Mouse (Mus musculus): ENCODE data around the gene Zfpl1. TPM values are rescaled to one million over a fixed set of nuclear protein-coding genes. Genes with fewer than 3 reads are reported as not detected.

Zfpl1 gene
- total and polyA plus RNA-seq, 3 experiments: 38.9 to 122 (median 43.5) TPM

DNA sequence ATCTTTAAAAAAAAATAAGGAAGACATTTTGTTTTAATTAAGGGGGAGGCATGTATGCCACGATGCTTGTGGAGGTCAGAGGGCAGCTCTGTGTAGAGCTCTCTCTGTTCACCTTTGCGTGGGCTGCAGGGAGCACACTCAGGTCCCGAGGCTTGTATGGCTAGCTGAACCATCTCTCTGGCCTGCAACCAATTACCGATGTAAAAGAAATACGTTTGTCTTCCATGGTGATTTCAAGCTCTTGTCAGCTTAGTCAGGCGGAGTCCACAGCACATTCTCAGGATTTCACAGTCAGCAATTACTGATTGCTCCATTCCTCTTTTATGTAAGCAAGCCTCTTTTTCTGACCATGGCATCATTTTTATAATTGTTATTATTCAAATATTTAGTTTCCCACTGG lies 16.4 kb upstream of the Zfpl1 start:
- DNase-seq: no peak

GRCm38 (mm10) chr19:6097847-6098246 lies 13.1 kb upstream of the Zfpl1 start:
- peak; percentile 27 for DNase-seq

- DNase-seq: no peak
Observed at GRCm38 (mm10) chr19:6094119-6094518, 9.4 kb upstream of the Zfpl1 start, which contains the start of gene AC131692.1. Gene AC131692.1, plus strand, starts transcription at chr19:6094419.

GRCm38 (mm10) chr19:6088841-6089240 lies 4.1 kb upstream of the Zfpl1 start:
- DNase-seq: no peak

DNA sequence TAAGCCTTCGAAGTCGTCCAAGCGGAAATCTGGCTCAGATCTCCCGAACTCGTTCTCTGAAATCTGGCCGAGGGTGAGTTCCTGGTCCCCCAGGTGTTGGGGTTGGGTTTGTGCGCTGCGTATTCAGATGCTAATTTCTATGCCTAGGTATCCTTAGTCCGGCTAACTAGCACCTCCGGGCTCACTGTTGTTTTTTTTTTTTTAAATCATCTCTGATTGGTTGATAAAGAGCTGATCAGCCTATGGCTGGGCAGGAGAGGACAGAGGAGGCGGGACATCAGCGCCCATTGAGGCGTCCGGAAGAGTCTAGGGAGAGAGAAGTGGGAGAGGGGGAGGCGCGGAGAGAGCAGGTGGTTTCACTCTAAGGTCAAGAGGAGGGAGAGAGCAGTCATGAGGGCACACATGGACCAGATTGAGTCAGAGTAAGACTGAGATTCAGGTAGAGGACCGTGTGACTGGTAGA lies 692 bp upstream of the Zfpl1 start:
- peak; percentile 63 for DNase-seq

DNA sequence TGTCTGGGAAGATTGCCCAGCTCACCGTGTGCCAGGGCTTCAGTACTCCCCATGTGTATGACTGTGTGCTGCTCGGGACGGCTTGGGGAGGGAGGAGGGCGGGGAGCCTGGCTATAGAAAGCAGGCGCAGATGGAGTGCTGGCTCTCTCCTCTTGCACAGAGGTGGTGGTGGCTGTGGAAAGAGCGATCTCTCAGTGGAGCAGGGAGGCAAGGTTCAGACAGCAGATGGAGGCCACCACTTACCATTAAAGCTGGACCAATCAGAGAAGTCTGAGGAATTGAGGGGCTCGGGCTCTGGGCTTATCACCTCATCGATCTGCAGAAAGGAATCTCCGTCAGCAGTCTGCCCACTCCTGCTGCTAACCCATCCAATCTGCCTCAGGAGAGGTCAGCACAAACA lies 2.6 kb downstream of the Zfpl1 start, which contains the start of gene Gm28374:
Gene Gm28374, minus strand, starts transcription at position 101 of the 400 bp plus-strand sequence.
- no peak for DNase-seq

DNA sequence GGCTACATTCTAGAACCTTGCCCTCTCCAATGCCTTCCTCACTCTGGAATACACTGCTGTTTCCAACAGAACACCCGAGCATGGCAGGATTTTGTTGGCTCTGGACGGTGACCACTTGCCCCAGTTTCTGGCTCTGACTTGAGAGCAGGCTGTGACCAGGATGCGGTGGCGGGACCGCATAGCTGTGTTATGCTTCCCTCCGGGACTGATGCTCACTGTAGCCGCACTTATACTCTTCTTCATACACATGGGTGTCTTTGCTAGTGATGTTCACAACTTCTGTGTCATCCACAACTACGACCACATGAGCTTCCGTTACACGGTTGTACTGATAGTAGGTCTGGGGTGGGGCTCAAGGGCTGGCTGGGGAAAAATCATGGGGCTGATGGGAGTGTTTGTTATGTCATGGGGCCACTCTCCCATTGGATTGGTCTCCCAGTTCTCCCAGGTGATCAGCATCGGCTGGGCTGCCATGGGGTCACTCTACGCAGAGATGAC lies 4.7 kb downstream of the Zfpl1 start, which contains the start of gene Tmem262:
Gene Tmem262, plus strand, starts transcription at position 51 of the 498 bp plus-strand sequence.
- no peak for DNase-seq

- DNase-seq: peak; percentile 91
Observed at GRCm38 (mm10) chr19:6076564-6077393, 8.0 kb downstream of the Zfpl1 start, which contains the start of gene Vps51. Gene Vps51, minus strand, starts transcription at chr19:6077231.

DNA sequence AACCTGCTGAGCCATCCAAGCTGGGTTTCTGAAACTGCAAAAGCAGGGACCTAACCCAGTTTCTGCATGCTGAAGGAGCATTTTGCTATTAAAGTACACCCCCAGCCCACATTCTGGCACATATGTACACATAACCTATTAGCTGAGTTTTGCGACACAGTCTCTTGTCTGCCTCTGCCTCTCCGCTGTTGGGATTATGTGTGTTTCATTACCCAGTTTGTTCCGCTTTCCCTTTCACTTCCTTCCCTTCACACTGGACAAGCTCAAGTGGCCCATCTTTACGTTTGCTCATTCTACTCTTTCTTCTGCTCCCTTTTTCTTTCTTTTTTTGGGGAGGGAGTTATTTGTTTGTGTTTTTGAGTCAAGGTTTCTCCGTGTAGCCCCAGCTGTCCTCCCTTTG lies 10.9 kb downstream of the Zfpl1 start:
- no peak for DNase-seq

DNA sequence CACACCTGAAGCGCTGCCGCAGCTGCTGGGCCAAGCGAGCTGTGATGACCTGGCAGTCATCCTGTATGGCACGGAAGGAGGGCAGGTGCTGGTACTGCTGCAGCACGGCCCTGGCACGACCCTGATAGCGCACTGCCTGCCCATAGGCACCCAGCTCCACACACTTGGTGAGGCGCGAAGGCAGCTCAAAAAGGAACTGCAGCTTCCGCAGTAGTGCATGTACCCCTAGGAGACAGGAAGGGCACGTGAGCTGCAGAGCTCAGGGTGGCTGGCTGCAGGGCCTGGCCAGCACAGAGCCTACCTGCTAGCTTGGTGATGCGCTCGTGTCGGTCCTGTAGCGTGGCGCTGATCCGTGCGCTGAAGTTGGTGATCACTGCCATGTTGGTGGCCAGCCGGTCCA lies 13.5 kb downstream of the Zfpl1 start:
- DNase-seq: no peak

DNA sequence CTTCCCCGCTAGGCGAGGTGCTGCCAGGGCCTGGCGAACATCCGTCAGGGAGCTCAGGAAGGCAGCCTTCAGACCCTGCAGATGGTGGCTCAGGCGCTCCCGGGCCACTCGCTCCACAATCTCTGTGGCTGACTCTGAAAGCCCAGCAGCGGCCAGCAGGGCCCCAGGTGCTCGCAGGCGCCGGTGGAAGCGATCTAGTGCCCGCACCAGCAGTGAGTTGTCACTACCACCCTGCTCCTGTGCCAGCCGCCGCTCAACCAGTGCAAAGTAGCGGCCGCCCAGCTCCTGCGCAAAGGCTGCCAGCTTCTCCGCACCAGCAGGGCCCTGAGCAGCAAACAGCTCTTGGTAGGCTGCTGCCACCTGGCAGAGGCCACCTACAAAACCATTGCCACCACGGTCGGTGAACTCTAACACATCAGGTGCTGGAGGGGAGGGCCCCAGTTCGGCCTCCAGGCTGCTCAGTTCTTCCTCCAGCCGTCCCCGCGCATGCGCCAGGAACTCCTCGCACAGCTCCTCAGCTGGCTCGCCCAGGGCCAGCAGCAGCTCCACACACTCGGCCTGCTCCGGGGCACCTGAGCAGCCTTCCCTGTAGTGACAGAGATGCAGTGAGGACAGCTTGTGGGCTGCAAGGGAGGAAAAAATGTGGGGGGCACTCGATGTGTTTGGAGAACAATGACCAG lies 14.0 kb downstream of the Zfpl1 start:
- no peak for DNase-seq

DNA sequence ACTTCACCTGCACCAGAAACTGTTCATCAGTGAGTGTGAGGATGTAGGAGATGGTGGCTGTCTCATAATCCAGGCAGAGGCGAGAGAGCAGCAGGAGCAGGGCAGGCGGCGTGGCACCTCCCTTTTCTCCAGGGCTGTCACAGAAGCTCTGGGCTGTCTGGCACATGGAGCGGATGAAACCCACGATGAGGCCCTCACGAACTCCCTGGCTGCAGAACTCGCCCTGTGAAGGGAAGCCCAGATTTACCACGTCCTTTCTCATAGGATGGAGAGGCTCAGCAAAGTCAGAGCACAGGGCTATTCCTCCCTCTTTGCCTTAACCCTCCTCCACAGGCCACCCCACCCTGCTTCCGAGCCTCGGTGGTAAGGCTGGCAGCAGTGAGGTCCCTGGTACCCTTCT lies 14.9 kb downstream of the Zfpl1 start:
- DNase-seq: no peak

DNA sequence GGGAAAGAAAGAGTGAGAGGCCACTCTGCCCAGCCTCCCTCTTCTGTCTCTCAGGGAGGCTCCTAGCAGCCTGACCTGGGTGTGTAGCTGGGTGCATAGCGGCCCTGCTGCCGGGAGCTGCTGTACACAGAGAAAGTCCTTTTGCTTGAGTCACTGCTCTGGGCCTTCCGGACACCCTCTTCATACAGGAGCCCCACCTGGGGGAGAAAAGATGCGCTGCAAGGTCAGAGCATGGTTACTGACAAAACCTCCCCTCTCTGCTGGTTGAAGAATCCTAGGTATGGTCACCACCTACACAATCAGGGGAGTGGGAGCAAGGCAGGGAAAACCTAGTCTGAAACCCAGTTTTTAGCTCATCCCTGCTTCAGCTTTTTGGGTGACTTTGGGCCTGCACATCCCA lies 15.8 kb downstream of the Zfpl1 start:
- no peak for DNase-seq

- DNase-seq: peak; percentile 96
Observed at GRCm38 (mm10) chr19:6067724-6068415, 16.9 kb downstream of the Zfpl1 start, which contains the start of gene Tm7sf2. Gene Tm7sf2, minus strand, starts transcription at chr19:6068373.

DNA sequence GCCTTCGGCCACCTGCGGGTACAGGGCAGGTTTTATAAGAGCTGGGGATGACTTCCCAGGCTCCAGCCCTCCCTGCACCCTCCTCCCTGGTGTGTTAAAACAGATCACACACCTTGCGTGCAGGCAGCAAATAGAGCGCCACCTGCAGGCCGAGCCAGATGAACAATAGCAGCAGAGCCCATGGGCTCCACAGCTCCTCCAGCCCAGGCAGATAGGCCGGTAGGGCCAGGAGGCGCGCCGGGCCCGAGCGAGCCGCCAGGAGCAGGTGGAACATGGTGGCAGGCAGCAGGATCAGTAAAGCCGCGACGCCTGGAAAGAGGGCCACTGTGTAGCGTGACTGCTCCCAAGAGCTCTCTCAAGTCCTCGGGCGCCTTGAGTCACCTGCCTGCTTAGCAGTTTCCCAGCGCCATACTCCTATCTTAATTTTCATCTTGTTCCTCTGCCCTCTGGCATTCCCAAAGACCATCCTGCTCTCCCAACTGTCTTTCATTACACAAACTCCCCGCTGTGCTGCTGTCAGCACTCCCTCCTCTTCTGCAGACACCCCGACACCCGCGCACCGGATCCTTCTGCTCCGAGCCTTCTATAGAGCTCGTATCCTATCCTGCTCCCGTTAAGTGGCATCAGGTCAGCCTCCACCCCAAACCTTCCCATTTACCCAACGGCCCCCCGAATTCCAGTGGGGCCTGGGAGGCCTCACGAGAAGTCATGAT lies 17.6 kb downstream of the Zfpl1 start:
- DNase-seq: peak; percentile 86

GRCm38 (mm10) chr19:6066571-6066970 lies 18.2 kb downstream of the Zfpl1 start:
- no peak for DNase-seq

DNA sequence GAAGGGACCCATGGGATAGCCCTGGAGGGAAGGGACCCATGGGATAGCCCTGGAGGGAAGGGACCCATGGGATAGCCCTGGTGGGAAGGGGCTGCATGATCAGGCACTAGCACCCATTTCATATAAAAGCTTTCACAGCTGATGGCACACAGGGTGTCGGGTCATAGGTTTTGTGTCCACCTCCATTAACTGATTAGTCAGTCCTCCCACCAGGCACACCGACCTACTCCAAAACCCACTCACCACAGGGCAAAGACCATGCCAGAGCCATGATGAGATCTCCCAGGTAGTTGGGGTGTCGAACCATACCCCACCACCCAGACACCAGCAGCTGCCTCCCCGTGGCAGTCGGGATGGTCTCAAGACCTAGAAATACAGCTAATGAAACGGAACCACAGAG lies 21.7 kb downstream of the Zfpl1 start:
- no peak for DNase-seq

DNA sequence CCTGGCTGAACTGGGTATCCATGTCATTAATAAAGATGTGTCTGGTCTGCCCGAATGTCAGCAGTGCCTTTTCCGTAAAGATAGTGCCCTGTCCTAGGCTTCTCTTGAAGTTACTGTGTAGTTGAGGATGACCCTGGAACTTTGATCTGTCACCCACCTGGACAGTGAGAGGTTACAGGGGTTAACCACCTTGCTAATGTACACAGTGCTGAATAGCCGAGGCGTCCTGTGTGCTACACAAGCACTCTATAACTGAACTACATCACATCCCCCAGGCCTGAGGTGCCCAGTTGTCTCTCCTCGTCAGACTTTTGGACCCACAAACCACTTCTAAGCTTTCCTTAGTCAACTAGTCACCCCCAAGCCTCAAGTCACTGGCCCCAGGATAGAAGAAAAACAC lies 22.3 kb downstream of the Zfpl1 start:
- no peak for DNase-seq

DNA sequence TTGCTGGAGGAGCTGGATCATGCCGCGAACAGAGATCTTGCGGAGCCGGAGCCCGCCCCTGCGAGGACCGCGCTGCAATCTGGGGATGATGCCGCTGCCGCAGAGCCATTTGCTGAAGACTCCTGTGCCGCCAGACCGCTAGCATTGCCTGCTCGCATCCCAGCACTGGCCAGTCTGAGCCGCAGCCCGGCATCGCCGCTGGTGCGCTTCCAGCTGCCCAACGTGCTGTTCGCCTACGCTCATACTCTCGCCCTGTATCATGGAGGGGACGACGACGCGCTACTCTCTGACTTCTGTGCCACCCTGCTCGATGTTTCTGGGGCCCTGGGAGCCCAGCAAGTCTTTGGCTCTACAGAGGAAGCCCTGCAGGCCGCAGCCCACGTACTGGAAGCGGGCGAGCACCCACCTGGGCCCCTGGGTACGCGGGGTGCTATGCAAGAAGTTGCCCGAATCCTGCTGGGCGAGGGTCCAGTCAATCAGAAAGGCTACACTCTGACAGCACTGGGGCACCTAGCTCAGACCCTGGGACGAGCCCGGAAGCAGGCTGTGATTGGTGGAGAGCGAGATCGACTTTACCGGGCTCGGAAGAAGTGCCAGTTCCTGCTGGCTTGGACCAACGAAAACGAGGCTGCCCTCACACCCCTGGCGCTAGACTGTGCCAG lies 23.0 kb downstream of the Zfpl1 start:
- peak; percentile 60 for DNase-seq

DNA sequence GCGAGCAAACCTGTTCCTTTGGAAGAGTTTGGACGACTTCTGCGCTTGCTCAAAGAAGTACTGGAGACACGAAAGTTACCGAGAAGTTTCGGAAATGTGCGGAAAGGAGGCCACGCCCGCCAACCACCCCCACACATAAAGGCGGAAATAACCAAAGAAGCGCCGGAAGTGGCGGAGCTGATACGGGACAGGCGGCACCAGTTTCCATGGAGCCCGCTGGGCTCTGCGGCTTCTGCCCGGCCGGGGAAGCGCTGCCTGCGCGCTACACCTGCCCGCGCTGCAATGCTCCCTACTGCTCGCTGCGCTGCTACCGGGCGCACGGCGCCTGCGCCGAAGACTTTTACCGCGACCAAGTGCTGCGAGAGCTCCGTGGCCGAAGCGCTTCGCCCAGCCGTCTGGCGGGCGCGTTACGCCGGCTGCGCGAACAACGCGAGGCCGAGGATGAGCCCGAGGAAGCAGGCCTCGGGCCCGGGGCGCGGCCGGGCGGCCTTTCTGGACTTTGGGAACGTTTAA lies 23.7 kb downstream of the Zfpl1 start, which contains the start of gene Znhit2:
Gene Znhit2, plus strand, starts transcription at position 172 of the 513 bp plus-strand sequence.
- peak; percentile 96 for DNase-seq

DNA sequence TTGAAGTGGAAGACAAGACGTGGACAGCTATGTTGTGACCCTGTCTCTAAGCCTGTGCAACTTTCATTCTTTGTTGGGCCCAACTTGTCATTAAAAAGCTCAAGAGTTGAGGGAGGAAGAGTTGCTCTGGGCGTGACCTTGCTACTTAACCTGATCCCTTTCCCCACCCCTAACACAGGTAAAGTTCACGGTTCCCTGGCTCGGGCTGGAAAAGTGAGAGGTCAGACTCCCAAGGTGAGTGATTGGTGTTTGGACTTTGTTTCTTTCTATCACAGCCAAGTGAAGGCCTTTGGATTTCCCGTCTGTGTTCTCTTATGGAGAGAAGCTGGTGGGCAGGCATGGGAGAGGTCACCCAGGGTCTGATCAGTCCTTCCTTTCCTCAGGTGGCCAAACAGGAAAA lies 25.8 kb downstream of the Zfpl1 start:
- DNase-seq: no peak

Data from adrenal gland, adult 2 months (tissue).